Mouse (Mus musculus): ENCODE measurements around the gene Znfx1. TPM values are rescaled to one million over a fixed set of nuclear protein-coding genes. Genes with fewer than 3 reads are reported as not detected.

Gene Znfx1
- 51.2 TPM for polyA plus RNA-seq (2017; shearing (Covaris generic))

GRCm38 (mm10) chr2:167062965-167063880 lies at the start of gene Znfx1:
Gene Znfx1 (minus strand): TSS chr2:167063015.

GRCm38 (mm10) chr2:167014702-167015381 lies 48.0 kb downstream of the Znfx1 start, which contains the start of gene Ddx27:
Gene Ddx27 (plus strand): TSS chr2:167015193.

GRCm38 (mm10) chr2:166995796-166996532 lies 66.9 kb downstream of the Znfx1 start, which contains the start of gene Stau1:
Gene Stau1 (minus strand): TSS chr2:166996299.

Other genes with a start within 250 kb of the Znfx1 start
- gene Cse1l, start 157.0 kb downstream of the Znfx1 start, polyA plus RNA-seq (2017; shearing (Covaris generic)) = 99.8 TPM
- gene Stau1, start 66.7 kb downstream of the Znfx1 start, polyA plus RNA-seq (2017; shearing (Covaris generic)) = 100 TPM
- gene Ddx27, start 47.8 kb downstream of the Znfx1 start, polyA plus RNA-seq (2017; shearing (Covaris generic)) = 70.2 TPM
- 0.44 TPM for gene Kcnb1, start 127.1 kb upstream of the Znfx1 start, polyA plus RNA-seq (2017; shearing (Covaris generic))
- not detected for gene Ptgis, start 177.6 kb upstream of the Znfx1 start, polyA plus RNA-seq (2017; shearing (Covaris generic))

All from effector memory CD4-positive, alpha-beta T cell, adult 5 months (primary cell).